In the genomic region with DNA sequence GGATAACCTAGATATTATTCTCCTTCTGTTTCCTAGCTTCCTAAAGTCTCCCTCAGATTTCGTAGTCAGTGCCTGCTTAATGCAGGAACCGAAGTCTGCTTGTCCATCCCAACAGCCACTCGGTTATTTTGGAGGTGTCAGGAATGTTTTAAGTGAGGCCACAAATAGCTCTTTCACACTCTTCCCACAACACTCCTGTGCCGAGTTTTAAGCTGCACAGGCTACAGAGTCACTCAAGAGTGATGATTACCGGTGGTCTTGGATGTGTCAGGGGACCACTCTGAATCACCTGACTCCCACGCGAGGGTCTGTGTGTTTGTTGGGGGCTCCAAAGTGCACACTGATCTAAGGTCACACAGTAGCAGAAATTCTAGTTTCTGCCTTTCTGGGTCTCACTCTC, we compare ENCODE assay signal across 11 mouse cellular contexts. TPM values are rescaled to one million over a fixed set of nuclear protein-coding genes. Genes with fewer than 3 reads are reported as not detected.
DNase-seq lines count a peak whose midpoint lies in the region; ATAC-seq and TF ChIP-seq lines count a peak whose summit lies in the region.
"Had no signal": no experiment of that assay in that cellular context is flagged by ENCODE, and none has a peak within 500 bp of the region (broad histone marks: within the 10 kb centered on the region; RNA-seq: fewer than 3 reads in every experiment).

No protein-coding gene starts in this region.

- peak; percentile 61; the same call in 1 of the 2 replicates for TF ChIP-seq EP300 in heart, postnatal 0 days (IDR thresholded peaks at IDR 0.05; ENCODE audit: low read depth)

- peak overlapping the region; percentile 92 for H3K27ac ChIP-seq in forebrain, embryonic 10.5 days
- H3K27ac ChIP-seq in forebrain, embryonic 16.5 days (ENCODE audit: low read length), result no peak overlapping the region
- H3K27ac ChIP-seq in kidney, embryonic 16.5 days (ENCODE audit: low read length), result peak overlapping the region; percentile 61
- H3K27ac ChIP-seq in heart, postnatal 0 days (ENCODE audit: low read depth), result peak overlapping the region; percentile 92
- H3K27ac ChIP-seq in midbrain, embryonic 14.5 days (replicated peaks; ENCODE audit: low read depth, low read length), result peak overlapping the region; percentile 89

- no peak for DNase-seq in forebrain, embryonic 10.5 days (ENCODE audit: extremely low spot score, low spot score)
- DNase-seq in kidney, postnatal 10 days, result no peak
- peak; percentile 80 for DNase-seq in heart, postnatal 0 days (ENCODE audit: low spot score)
- DNase-seq in midbrain, embryonic 14.5 days, result no peak
- DNase-seq in c-Kit-positive CD71-positive TER-119-positive erythroid progenitor cells, embryonic 14.5 days (ENCODE audit: low spot score), result no peak
- no peak for DNase-seq in cerebellum, postnatal 4 days (ENCODE audit: low spot score in 2 of 2)

- no peaks in the 10 kb centered on the region for H3K27me3 ChIP-seq in forebrain, embryonic 10.5 days (ENCODE audit: poor library complexity, severe bottlenecking)
- H3K27me3 ChIP-seq in forebrain, embryonic 16.5 days (replicated peaks; ENCODE audit: control insufficient read depth, insufficient read depth, low read length), result no peaks in the 10 kb centered on the region
- H3K27me3 ChIP-seq in kidney, embryonic 16.5 days (ENCODE audit: insufficient read depth, low read length), result no peaks in the 10 kb centered on the region
- H3K27me3 ChIP-seq in heart, postnatal 0 days (ENCODE audit: control insufficient read depth, insufficient read depth, low read length), result no peaks in the 10 kb centered on the region
- no peaks in the 10 kb centered on the region for H3K27me3 ChIP-seq in midbrain, embryonic 14.5 days (ENCODE audit: control insufficient read depth, insufficient read depth, low read length)

- H3K9me3 ChIP-seq in forebrain, embryonic 10.5 days, result peaks cover 3% of the 10 kb centered on the region
- H3K9me3 ChIP-seq in forebrain, embryonic 16.5 days (ENCODE audit: control insufficient read depth, low read length), result no peaks in the 10 kb centered on the region; the same call in 1 of the 2 replicates
- H3K9me3 ChIP-seq in kidney, embryonic 16.5 days (ENCODE audit: low read length), result peaks cover 2% of the 10 kb centered on the region; the same call in 1 of the 2 replicates
- no peaks in the 10 kb centered on the region for H3K9me3 ChIP-seq in heart, postnatal 0 days (replicated peaks; ENCODE audit: control insufficient read depth, low read length)
- H3K9me3 ChIP-seq in midbrain, embryonic 14.5 days (ENCODE audit: control insufficient read depth, low read length), result no peaks in the 10 kb centered on the region

- no peak overlapping the region for H3K4me3 ChIP-seq in forebrain, embryonic 10.5 days
- no peak overlapping the region for H3K4me3 ChIP-seq in forebrain, embryonic 16.5 days (replicated peaks; ENCODE audit: low read length)
- H3K4me3 ChIP-seq in kidney, embryonic 16.5 days (ENCODE audit: low read length), result no peak overlapping the region
- no peak overlapping the region for H3K4me3 ChIP-seq in heart, postnatal 0 days (ENCODE audit: low read depth, low read length)
- H3K4me3 ChIP-seq in midbrain, embryonic 14.5 days (replicated peaks; ENCODE audit: low read depth, low read length), result no peak overlapping the region

- H3K4me1 ChIP-seq in forebrain, embryonic 10.5 days, result peaks cover 96% of the 10 kb centered on the region
- peaks cover 35% of the 10 kb centered on the region for H3K4me1 ChIP-seq in forebrain, embryonic 16.5 days (replicated peaks; ENCODE audit: control insufficient read depth, insufficient read depth, low read length)
- H3K4me1 ChIP-seq in kidney, embryonic 16.5 days (ENCODE audit: insufficient read depth, low read length), result peaks cover 73% of the 10 kb centered on the region
- H3K4me1 ChIP-seq in heart, postnatal 0 days (ENCODE audit: control insufficient read depth, insufficient read depth), result peaks cover 32% of the 10 kb centered on the region
- peaks cover 39% of the 10 kb centered on the region for H3K4me1 ChIP-seq in midbrain, embryonic 14.5 days (ENCODE audit: control insufficient read depth, insufficient read depth, low read length)

- 0 out of 2 replicates have a peak, but pooled peaks cover 1% of the 10 kb centered on the region for H3K36me3 ChIP-seq in forebrain, embryonic 10.5 days (replicated peaks)
- no peaks in the 10 kb centered on the region for H3K36me3 ChIP-seq in forebrain, embryonic 16.5 days (ENCODE audit: control insufficient read depth, insufficient read depth)
- no peaks in the 10 kb centered on the region for H3K36me3 ChIP-seq in kidney, embryonic 16.5 days (ENCODE audit: insufficient read depth, low read length)
- no peaks in the 10 kb centered on the region for H3K36me3 ChIP-seq in heart, postnatal 0 days (replicated peaks; ENCODE audit: control insufficient read depth, insufficient read depth, low read length)
- no peaks in the 10 kb centered on the region for H3K36me3 ChIP-seq in midbrain, embryonic 14.5 days (ENCODE audit: control insufficient read depth, insufficient read depth, low read length)

- WGBS in forebrain, embryonic 10.5 days, result 88% methylated on average over 7 of the region's 7 CpGs
- WGBS in forebrain, embryonic 16.5 days, result 86% methylated on average over 7 of the region's 7 CpGs
- 54% methylated on average over 7 of the region's 7 CpGs for WGBS in kidney, embryonic 16.5 days
- 39% methylated on average over 7 of the region's 7 CpGs for WGBS in heart, postnatal 0 days
- 79% methylated on average over 7 of the region's 7 CpGs for WGBS in midbrain, embryonic 14.5 days

- no peak for ATAC-seq in forebrain, embryonic 16.5 days
- ATAC-seq in kidney, embryonic 16.5 days (ENCODE audit: low FRiP score, low TSS enrichment), result no peak
- peak; percentile 81 for ATAC-seq in heart, postnatal 0 days (ENCODE audit: insufficient read depth, low read depth)
- ATAC-seq in midbrain, embryonic 14.5 days (ENCODE audit: low FRiP score, low TSS enrichment), result no peak

- no peak for TF ChIP-seq CTCF in heart, postnatal 0 days (IDR thresholded peaks at IDR 0.05; ENCODE audit: low read depth)

- no peak overlapping the region for H3K9ac ChIP-seq in forebrain, embryonic 16.5 days (replicated peaks; ENCODE audit: low read depth, low read length)
- H3K9ac ChIP-seq in kidney, embryonic 16.5 days (replicated peaks; ENCODE audit: low read length), result peak overlapping the region; percentile 35; the same call in 1 of the 2 replicates
- no peak overlapping the region for H3K9ac ChIP-seq in heart, postnatal 0 days (replicated peaks; ENCODE audit: low read depth, low read length)
- no peak overlapping the region for H3K9ac ChIP-seq in midbrain, embryonic 14.5 days (replicated peaks; ENCODE audit: low read length)

- no peak overlapping the region for H3K4me2 ChIP-seq in forebrain, embryonic 16.5 days (ENCODE audit: low read length)
- peak overlapping the region; percentile 22; the same call in 1 of the 2 replicates for H3K4me2 ChIP-seq in kidney, embryonic 16.5 days (replicated peaks; ENCODE audit: low read depth, low read length)
- no peak overlapping the region; the same call in 1 of the 2 replicates for H3K4me2 ChIP-seq in heart, postnatal 0 days (ENCODE audit: low read depth, low read length)
- H3K4me2 ChIP-seq in midbrain, embryonic 14.5 days (ENCODE audit: low read length), result no peak overlapping the region

RNA-seq across cellular contexts. Expression of gene Cpa2, which starts 4.3 kb away (rescaled TPM):
- polyA plus RNA-seq in forebrain, embryonic 10.5 days (2016; fragmentation: Nextera tagmentation; extraction: Ambion mirVana), result 11.9 and 15.6 TPM in 2 replicates
- 2.4 and 5.1 TPM in 2 replicates for polyA plus RNA-seq in forebrain, embryonic 16.5 days (2015; fragmentation: Nextera tagmentation; extraction: Ambion mirVana)
- polyA plus RNA-seq in kidney, embryonic 16.5 days (2015; fragmentation: Nextera tagmentation; extraction: Ambion mirVana), result 15.9 and 17.5 TPM in 2 replicates
- total RNA-seq in heart, postnatal 0 days (2014; rRNA removed; ENCODE audit: low replicate concordance), result not detected in 2 replicates
- polyA plus RNA-seq in heart, postnatal 0 days (2015; fragmentation: Nextera tagmentation; extraction: Ambion mirVana), result 2.7 and 2.8 TPM in 2 replicates
- polyA plus RNA-seq in midbrain, embryonic 14.5 days (2014; fragmentation: Nextera tagmentation; extraction: Ambion mirVana), result 8.5 and 8.7 TPM in 2 replicates

RNA-seq across cellular contexts. Expression of gene Cpa4, which starts 22.5 kb away (rescaled TPM):
- polyA plus RNA-seq in forebrain, embryonic 10.5 days (2016; fragmentation: Nextera tagmentation; extraction: Ambion mirVana), result 2.9 and 3.4 TPM in 2 replicates
- polyA plus RNA-seq in forebrain, embryonic 16.5 days (2015; fragmentation: Nextera tagmentation; extraction: Ambion mirVana), result 1.0 and 1.6 TPM in 2 replicates
- 0.12 and 0.14 TPM in 2 replicates for polyA plus RNA-seq in kidney, embryonic 16.5 days (2015; fragmentation: Nextera tagmentation; extraction: Ambion mirVana)
- total RNA-seq in heart, postnatal 0 days (2014; rRNA removed; ENCODE audit: low replicate concordance), result 0.23 TPM in 1 of 2 replicates, not detected in the other
- 0.30 and 0.46 TPM in 2 replicates for polyA plus RNA-seq in heart, postnatal 0 days (2015; fragmentation: Nextera tagmentation; extraction: Ambion mirVana)
- polyA plus RNA-seq in midbrain, embryonic 14.5 days (2014; fragmentation: Nextera tagmentation; extraction: Ambion mirVana), result 0.98 and 1.2 TPM in 2 replicates
- total RNA-seq: layer of hippocampus, postnatal 14 days; MEL had no signal
- polyA plus RNA-seq: spleen, adult 2 months had no signal

RNA-seq across cellular contexts. Expression of gene Ssmem1, which starts 36.0 kb away (rescaled TPM):
- 0.16 and 0.34 TPM in 2 replicates for polyA plus RNA-seq in forebrain, embryonic 10.5 days (2016; fragmentation: Nextera tagmentation; extraction: Ambion mirVana)
- polyA plus RNA-seq in forebrain, embryonic 16.5 days (2015; fragmentation: Nextera tagmentation; extraction: Ambion mirVana), result not detected in 2 replicates
- 0.17 and 0.37 TPM in 2 replicates for polyA plus RNA-seq in kidney, embryonic 16.5 days (2015; fragmentation: Nextera tagmentation; extraction: Ambion mirVana)
- total RNA-seq in heart, postnatal 0 days (2014; rRNA removed; ENCODE audit: low replicate concordance), result not detected in 2 replicates
- polyA plus RNA-seq in heart, postnatal 0 days (2015; fragmentation: Nextera tagmentation; extraction: Ambion mirVana), result 0.08 TPM in 1 of 2 replicates, not detected in the other
- polyA plus RNA-seq in midbrain, embryonic 14.5 days (2014; fragmentation: Nextera tagmentation; extraction: Ambion mirVana), result 0.38 TPM in 1 of 2 replicates, not detected in the other
- polyA plus RNA-seq: spleen, adult 2 months had no signal

RNA-seq across cellular contexts. Expression of gene Tmem209, which starts 36.1 kb away (rescaled TPM):
- 54.3 and 56.6 TPM in 2 replicates for polyA plus RNA-seq in forebrain, embryonic 10.5 days (2016; fragmentation: Nextera tagmentation; extraction: Ambion mirVana)
- 34.4 and 34.8 TPM in 2 replicates for polyA plus RNA-seq in forebrain, embryonic 16.5 days (2015; fragmentation: Nextera tagmentation; extraction: Ambion mirVana)
- polyA plus RNA-seq in kidney, embryonic 16.5 days (2015; fragmentation: Nextera tagmentation; extraction: Ambion mirVana), result 45.6 and 51.4 TPM in 2 replicates
- 36.9 and 41.8 TPM in 2 replicates for total RNA-seq in heart, postnatal 0 days (2014; rRNA removed; ENCODE audit: low replicate concordance)
- 10.9 and 13.1 TPM in 2 replicates for polyA plus RNA-seq in heart, postnatal 0 days (2015; fragmentation: Nextera tagmentation; extraction: Ambion mirVana)
- polyA plus RNA-seq in midbrain, embryonic 14.5 days (2014; fragmentation: Nextera tagmentation; extraction: Ambion mirVana), result 24.8 and 38.2 TPM in 2 replicates
